Mouse (Mus musculus) thymus, postnatal 14 days (tissue): Measurements from ENCODE around the gene Rab11a.
A peak's percentile ranks its signal among the peaks of the same experiment; 100 is the strongest.

Source experiments
- DNase-seq: peaks from one replicate; pipeline ENCODE4 v3.0.0; 2021

Rab11a gene

GRCm38 (mm10) chr9:64737406-64738201 is at the start of gene Rab11a:
Rab11a (minus strand) TSS chr9:64737758.
- peak; percentile 98 for DNase-seq

DNA sequence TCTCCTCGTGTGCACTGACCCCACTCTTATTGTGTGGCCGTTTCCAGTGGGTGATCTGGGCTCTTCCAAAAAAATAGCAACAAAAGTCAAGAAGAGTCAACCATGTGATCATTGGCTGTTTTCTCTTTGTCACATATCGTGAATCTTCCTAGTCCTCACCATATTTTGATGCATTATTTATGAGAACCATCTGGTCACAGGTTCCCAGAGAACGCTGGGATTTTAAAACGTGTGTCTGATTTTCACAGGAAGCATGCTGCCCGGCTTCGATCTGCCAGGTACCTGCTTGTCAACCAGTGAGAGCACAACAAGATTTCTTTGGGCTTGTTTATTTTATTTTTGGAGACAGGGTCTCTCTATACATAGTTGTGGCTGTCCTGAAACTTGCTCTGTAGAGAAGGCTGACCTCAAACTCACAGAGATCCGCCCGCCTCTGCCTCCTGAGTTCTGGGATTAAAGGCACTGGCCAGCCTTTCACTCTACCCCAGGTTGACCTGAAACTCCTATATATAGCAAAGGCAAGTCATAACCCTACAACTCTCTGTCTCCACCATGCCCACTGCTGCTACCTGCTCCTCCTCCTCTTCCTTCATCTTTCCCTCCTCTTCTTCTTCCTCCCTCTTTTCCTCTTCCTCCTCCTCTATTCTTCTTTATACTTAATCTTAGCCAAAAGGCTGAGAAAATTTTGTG is 48.8 kb upstream of the Rab11a start:
- no peak for DNase-seq

GRCm38 (mm10) chr9:64784841-64785240 is 47.3 kb upstream of the Rab11a start:
- DNase-seq = peak; percentile 85

GRCm38 (mm10) chr9:64783511-64783910 is 46.0 kb upstream of the Rab11a start:
- no peak for DNase-seq

DNA sequence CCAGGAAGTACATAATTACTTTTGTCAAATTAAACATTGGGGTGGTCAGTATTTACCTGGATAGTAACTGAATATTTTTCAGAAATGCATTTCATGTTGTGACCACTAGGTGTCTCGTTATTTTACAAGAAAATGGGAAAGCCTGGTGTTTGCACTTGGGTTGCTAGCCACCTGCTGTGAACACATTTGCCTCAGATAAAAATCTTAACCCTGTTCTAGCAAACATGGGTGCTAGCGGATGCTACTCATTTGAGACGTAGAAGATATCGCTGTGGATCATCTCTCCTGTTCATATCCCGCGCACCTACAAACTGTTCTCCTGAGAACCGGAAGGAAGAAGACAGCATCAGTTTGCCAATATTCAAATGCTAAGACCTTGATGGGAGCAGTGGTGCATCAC is 42.1 kb upstream of the Rab11a start:
- DNase-seq = peak; percentile 49

GRCm38 (mm10) chr9:64778151-64778550 is 40.6 kb upstream of the Rab11a start:
- peak; percentile 33 for DNase-seq

DNA sequence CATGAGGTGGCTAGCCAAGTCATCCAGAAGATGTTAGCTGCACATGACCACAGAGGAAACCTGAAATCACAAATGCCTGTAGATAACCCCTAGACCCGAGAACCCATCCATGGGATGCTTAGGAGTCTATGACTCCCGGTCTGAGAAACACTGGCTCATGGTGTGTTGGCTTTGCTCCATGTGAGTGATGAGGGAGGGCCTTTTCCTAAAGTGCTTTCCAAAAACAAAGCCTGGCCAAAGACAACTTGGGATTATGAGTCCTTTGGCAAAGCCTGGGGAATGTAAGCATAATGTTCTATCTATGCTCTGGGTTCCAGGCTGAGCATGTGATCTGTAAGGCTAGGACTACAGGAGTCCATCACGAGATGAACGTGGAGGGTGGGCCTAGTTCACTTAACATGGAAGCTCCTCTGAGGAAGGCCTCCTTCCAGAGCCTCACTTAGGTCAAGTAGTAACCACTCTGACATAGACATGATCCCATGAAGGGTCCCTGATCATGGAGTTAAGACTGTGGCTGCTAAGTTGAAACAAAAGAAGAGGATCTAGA is 40.0 kb upstream of the Rab11a start:
- DNase-seq = no peak

- DNase-seq = no peak
Observed at GRCm38 (mm10) chr9:64775491-64775890, 37.9 kb upstream of the Rab11a start.

DNA sequence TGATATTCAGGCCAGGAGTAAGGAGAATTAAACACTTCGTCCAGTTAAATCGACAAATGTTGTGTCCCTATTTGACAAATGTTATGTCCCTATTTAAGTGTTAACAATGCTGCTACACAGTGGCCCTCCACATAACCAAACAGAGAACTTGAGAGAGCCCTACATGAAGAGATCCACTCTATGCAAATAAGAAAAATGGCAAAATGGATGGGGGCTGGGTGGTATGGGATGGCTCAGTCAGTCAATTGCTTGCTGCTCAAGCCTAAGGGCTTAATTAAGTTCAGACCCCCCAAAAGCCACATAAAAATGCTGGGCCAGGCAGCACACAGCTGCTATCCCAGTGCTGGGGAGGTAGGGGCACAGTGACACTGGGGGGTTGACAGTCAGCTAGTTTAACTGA is 37.3 kb upstream of the Rab11a start:
- no peak for DNase-seq

- no peak for DNase-seq
Observed at GRCm38 (mm10) chr9:64774411-64774811, 36.9 kb upstream of the Rab11a start.

GRCm38 (mm10) chr9:64773936-64774335 is 36.4 kb upstream of the Rab11a start:
- peak; percentile 22 for DNase-seq

DNA sequence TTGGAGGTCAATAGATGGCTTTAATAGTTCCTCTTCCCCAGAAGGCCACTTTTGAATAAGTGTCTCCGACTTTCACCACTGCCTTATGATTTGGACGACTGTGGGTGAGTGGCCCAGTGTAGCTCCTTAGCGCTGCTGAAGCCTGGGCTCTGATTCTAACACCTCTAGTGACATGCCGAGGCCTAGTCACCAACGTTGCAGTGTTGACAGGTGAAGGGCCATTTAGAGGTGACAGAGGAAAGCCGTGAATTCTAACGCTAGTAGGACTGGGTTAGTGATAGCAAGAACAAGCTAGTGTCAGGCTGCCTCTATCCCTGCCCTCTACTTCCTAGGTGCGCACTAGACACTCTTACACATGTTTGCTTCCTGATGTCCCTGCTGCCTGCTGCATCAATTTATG is 35.7 kb upstream of the Rab11a start:
- no peak for DNase-seq

GRCm38 (mm10) chr9:64771236-64771635 is 33.7 kb upstream of the Rab11a start:
- peak; percentile 27 for DNase-seq

DNA sequence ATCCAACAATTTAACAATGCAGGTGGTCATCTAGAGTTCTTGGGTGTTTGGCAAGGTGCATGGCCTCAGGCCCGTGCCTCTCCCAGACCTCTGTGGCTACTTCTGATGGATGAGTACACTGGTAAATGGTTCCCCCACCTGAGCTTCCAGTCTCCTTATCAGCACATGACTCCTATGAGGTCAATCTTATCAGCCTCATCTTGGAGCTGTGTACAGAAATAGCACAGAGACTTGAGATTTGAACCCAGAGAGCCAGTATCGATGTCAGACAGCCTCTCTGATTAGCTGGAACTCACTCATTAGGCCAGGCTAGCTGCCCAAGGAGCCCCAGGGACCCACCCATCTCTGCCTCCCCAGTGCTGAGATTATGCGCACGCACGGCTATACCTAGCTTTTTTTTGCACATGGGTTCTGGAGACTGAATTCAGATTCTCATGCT is 32.9 kb upstream of the Rab11a start:
- DNase-seq = no peak

DNA sequence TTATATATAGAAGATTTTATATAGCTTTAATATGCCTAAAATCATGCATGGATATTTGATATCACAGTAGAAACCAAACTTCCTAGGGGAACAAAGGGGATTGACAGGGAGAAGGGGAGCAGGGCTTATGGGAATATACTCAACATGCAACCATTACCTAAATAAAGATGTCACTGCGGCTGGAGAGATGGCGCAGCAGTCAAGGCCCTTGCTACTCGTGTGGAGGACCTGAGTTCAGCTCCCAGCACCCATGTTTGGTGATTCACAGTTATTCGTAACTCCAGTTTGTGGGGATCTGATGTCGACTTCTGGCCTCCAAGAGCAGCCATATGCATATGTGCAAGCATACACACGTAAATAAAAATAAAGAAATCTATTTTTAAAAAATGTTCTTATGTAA is 32.4 kb upstream of the Rab11a start:
- no peak for DNase-seq

GRCm38 (mm10) chr9:64769066-64769695 is 31.6 kb upstream of the Rab11a start:
- peak; percentile 35 for DNase-seq

GRCm38 (mm10) chr9:64767796-64768195 is 30.2 kb upstream of the Rab11a start:
- no peak for DNase-seq

- no peak for DNase-seq
Observed at GRCm38 (mm10) chr9:64766136-64766535, 28.6 kb upstream of the Rab11a start.

GRCm38 (mm10) chr9:64764824-64765223 is 27.3 kb upstream of the Rab11a start:
- DNase-seq = no peak

DNA sequence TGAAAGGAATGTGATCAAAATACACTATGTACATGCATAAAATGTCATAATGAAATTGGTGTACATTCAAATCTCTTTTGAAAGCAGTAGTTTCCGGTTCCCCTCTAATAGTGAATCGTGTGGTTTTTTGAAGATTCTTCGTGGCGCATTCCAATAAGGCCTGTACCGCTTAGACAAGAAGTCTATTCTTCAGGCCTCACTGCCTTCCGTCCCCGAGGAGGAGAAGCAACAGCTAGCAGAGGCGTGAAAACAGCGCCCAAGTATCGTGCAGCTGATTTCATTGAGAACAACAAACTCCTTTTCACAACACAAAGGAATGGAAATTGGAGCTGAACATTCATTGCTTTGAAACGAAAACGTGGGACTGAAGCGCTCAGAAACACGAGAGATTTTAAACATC is 20.5 kb upstream of the Rab11a start:
- no peak for DNase-seq

DNA sequence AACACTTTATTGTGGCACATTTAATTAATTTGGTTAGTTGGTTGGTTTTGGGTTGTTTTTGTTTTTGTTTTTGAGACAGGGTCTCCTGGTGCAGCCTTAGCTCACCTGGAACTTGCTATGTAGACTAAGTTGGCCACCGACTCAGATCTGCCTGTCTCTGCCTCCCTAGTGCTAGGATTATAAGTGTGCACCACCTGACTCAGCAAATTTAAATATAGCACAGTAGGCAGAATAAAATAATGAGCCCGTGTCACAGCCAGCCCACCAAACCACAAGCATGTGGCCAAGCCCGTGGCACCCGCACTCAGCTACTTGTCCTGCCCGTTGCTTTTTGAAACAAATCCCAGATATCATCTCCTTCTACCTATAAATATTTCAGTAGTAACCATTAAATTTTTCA is 15.0 kb upstream of the Rab11a start:
- DNase-seq = no peak

GRCm38 (mm10) chr9:64749314-64749713 is 11.8 kb upstream of the Rab11a start:
- no peak for DNase-seq

- DNase-seq = no peak
Observed at GRCm38 (mm10) chr9:64747735-64748134, 10.2 kb upstream of the Rab11a start.

DNA sequence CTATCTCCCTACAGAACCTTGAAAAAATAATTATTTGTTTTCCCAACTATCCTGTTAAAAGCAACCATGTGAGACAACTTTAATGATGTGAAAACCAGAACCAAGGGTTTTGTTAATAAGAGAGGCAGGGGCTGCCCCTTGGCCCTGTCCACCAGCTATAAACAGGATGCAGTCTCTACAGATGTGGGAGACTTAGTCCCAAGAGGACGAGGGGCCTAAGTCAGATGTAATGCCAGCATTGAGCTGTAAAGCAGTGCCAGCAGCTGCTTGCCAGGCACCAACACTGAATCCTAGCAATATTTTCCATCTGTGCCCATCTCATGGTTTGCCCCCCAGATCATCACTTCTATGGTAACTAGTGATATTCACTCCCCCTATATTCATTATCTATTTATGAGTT is 4.9 kb upstream of the Rab11a start:
- no peak for DNase-seq
